Mouse (Mus musculus) CH12.LX (cell line): ENCODE data around the gene Ttc3. TPM values are rescaled to one million over a fixed set of nuclear protein-coding genes. Genes with fewer than 3 reads are reported as not detected.

ENCODE experiments used
- DNase-seq: peaks from one replicate; pipeline ENCODE4 v3.0.0-alpha.2; 2013; ENCODE audit errors: extremely low read depth
- H3K27ac ChIP-seq: 2 replicates; pipeline ENCODE4 v1.5.1; 2012; ENCODE audit warnings: low read depth, mild to moderate bottlenecking, control low read depth, moderate library complexity; ENCODE audit not compliant: insufficient read depth
- H3K27me3 ChIP-seq: replicated peaks from 2 replicates; pipeline ENCODE3; 2012; ENCODE audit warnings: inconsistent platforms
- H3K36me3 ChIP-seq, 2 experiments: replicated peaks in 1 of 2; 2 replicates each; pipeline versions ENCODE3 to v1.6.1; 2012; ENCODE audit warnings: inconsistent platforms in 1 of 2, low read length in 1 of 2, mild to moderate bottlenecking in 1 of 2, mixed read lengths in 1 of 2, moderate library complexity in 1 of 2; ENCODE audit not compliant: control insufficient read depth in 1 of 2, insufficient read depth in 1 of 2
- H3K4me1 ChIP-seq, 2 experiments: 2 replicates each; pipeline ENCODE4 v1.6.1; 2012; ENCODE audit warnings: inconsistent platforms in 1 of 2, moderate library complexity in 1 of 2; ENCODE audit not compliant: insufficient read depth in 2 of 2, control insufficient read depth in 1 of 2
- H3K4me2 ChIP-seq: 2 replicates; pipeline ENCODE4 v1.6.1; 2012; ENCODE audit warnings: low read depth, mild to moderate bottlenecking, control low read depth; ENCODE audit not compliant: poor library complexity, insufficient read depth, severe bottlenecking
- H3K4me3 ChIP-seq, 3 experiments: fragments of 150-350 bp in 1 of 3; sonication (generic) in 1 of 3; replicated peaks in 1 of 3; 2 replicates each; pipeline versions ENCODE3 to v1.5.1; 2011 to 2012; ENCODE audit warnings: low read depth in 2 of 3, low read length in 2 of 3, mild to moderate bottlenecking in 2 of 3, moderate library complexity in 2 of 3, control low read depth in 1 of 3, improper control_type of control experiment in 1 of 3, inconsistent platforms in 1 of 3, mixed read lengths in 1 of 3; ENCODE audit not compliant: poor library complexity in 1 of 3
- H3K79me2 ChIP-seq: replicated peaks from 2 replicates; pipeline ENCODE4 v1.6.1; 2012; ENCODE audit warnings: mild to moderate bottlenecking, moderate library complexity; ENCODE audit not compliant: control insufficient read depth, poor library complexity, insufficient read depth, severe bottlenecking; ENCODE audit errors: extremely low read depth
- H3K9ac ChIP-seq: 2 replicates; pipeline ENCODE4 v1.6.1; 2012; ENCODE audit warnings: low read depth, mild to moderate bottlenecking, control low read depth, moderate library complexity; ENCODE audit not compliant: insufficient read depth
- H3K9me3 ChIP-seq: replicated peaks from 2 replicates; pipeline ENCODE3; 2012; ENCODE audit warnings: low read length, inconsistent platforms, mixed read lengths
- E2F4 ChIP-seq: IDR thresholded peaks from 2 replicates; pipeline ENCODE4 v1.6.1; 2011; ENCODE audit warnings: low read depth, low read length, improper control_type of control experiment; ENCODE audit not compliant: insufficient replicate concordance
- ELF1 ChIP-seq: IDR thresholded peaks from 2 replicates; pipeline ENCODE4 v1.6.1; 2014; ENCODE audit warnings: low read depth, mild to moderate bottlenecking, inconsistent platforms, low read length, improper control_type of control experiment
- ETS1 ChIP-seq: conservative IDR thresholded peaks from 2 replicates; pipeline ENCODE4 v1.6.1; 2012; ENCODE audit warnings: low read depth, mild to moderate bottlenecking, inconsistent platforms, low read length, improper control_type of control experiment, moderate library complexity
- IRF4 ChIP-seq: IDR thresholded peaks from 2 replicates; pipeline ENCODE4 v1.6.1; 2014; ENCODE audit warnings: low read depth, mild to moderate bottlenecking, inconsistent platforms, low read length, improper control_type of control experiment
- JUND ChIP-seq: conservative IDR thresholded peaks from 2 replicates; pipeline ENCODE4 v1.6.1; 2011; ENCODE audit warnings: low read depth, low read length, improper control_type of control experiment
- MEF2A ChIP-seq: IDR thresholded peaks from 2 replicates; pipeline ENCODE4 v1.6.1; 2014; ENCODE audit warnings: low read depth, mild to moderate bottlenecking, inconsistent platforms, low read length, improper control_type of control experiment, borderline replicate concordance
- MXI1 ChIP-seq: IDR thresholded peaks from 2 replicates; pipeline ENCODE4 v1.6.1; 2011; ENCODE audit warnings: mild to moderate bottlenecking, low read depth, low read length, improper control_type of control experiment
- MYC ChIP-seq: IDR thresholded peaks from 2 replicates; pipeline ENCODE4 v1.6.1; 2011; ENCODE audit warnings: low read depth, mild to moderate bottlenecking, improper control_type of control experiment, low read length
- POLR2A ChIP-seq: IDR thresholded peaks from 2 replicates; pipeline ENCODE4 v1.6.1; 2011; ENCODE audit warnings: low read depth, mild to moderate bottlenecking, improper control_type of control experiment, low read length
- POLR2AphosphoS2 ChIP-seq: IDR thresholded peaks from 2 replicates; pipeline ENCODE4 v1.6.1; 2011; ENCODE audit warnings: low read depth, low read length, improper control_type of control experiment
- TCF12 ChIP-seq: IDR thresholded peaks from 2 replicates; pipeline ENCODE4 v1.6.1; 2014; ENCODE audit warnings: low read depth, mild to moderate bottlenecking, inconsistent platforms, low read length, improper control_type of control experiment
- USF1 ChIP-seq: IDR thresholded peaks from 2 replicates; pipeline ENCODE4 v1.6.1; 2014; ENCODE audit warnings: low read depth, mild to moderate bottlenecking, inconsistent platforms, low read length, improper control_type of control experiment
- ZC3H11A ChIP-seq: IDR thresholded peaks from 2 replicates; pipeline ENCODE4 v1.6.1; 2012; ENCODE audit warnings: low read depth, mild to moderate bottlenecking, inconsistent platforms, low read length, improper control_type of control experiment
- ZKSCAN1 ChIP-seq: IDR thresholded peaks from 2 replicates; pipeline ENCODE4 v1.6.1; 2012; ENCODE audit warnings: low read depth, inconsistent platforms, low read length, improper control_type of control experiment, borderline replicate concordance
- ZMIZ1 ChIP-seq: IDR thresholded peaks from 2 replicates; pipeline ENCODE4 v1.6.1; 2012; ENCODE audit warnings: low read depth, mild to moderate bottlenecking, inconsistent platforms, low read length, improper control_type of control experiment
- dilution Hi-C: fragments of 300-500 bp; cut with MboI; formaldehyde crosslinking; loops from 2 replicates; pipeline ENCODE4 v1.14.3; 2020; ENCODE audit warnings: low sequenced_read_pairs; ENCODE audit not compliant: extremely low pct_unique_long_range_greater_than_20kb, extremely low pct_ligation_motif_present
- in situ Hi-C: fragments of 300-500 bp; cut with MboI; formaldehyde crosslinking; loops from 3 replicates; pipeline ENCODE4 v1.14.3; 2019; ENCODE audit warnings: low sequenced_read_pairs, low pct_ligation_motif_present, low pct_unique_long_range_greater_than_20kb, mixed read lengths
- polyA plus RNA-seq: library from polyadenylated mRNA; unstranded; fragments of >175 nt; gene quantifications from 2 replicates; pipeline ENCODE4 v1.2.1, GENCODE M21; 2012; ENCODE audit warnings: low read depth; ENCODE audit not compliant: insufficient read length
- total RNA-seq, 2 experiments: library from RNA; depleted of rRNA; stranded (reverse); fragments of 300-350 nt in 1 of 2; fragments of >200 nt in 1 of 2; gene quantifications; 2 replicates each; pipeline ENCODE4 v1.2.3; 2012 to 2014

The Ttc3 gene
- total and polyA plus RNA-seq, 3 experiments: 59.0 to 74.5 (median 73.4) TPM

GRCm38 (mm10) chr16:94467337-94468055 is 97.1 kb downstream of the Ttc3 start:
- no peaks in the 10 kb centered on the region for H3K4me1 ChIP-seq
- no peaks in the 10 kb centered on the region for H3K27me3 ChIP-seq
- no peaks in the 10 kb centered on the region for H3K79me2 ChIP-seq
- dilution Hi-C loops: no loop called here
- in situ Hi-C loops: no loop called here
- H3K27ac ChIP-seq: no peak overlapping the region
- no peaks in the 10 kb centered on the region for H3K9me3 ChIP-seq
- TF ChIP-seq E2F4: no peak
- no peak for TF ChIP-seq JUND
- TF ChIP-seq USF1: no peak
- no peak for TF ChIP-seq IRF4
- TF ChIP-seq ETS1: no peak
- TF ChIP-seq, all 38 proteins: peak for 0
- Histone ChIP-seq H3K4me2 (no peak overlapping the region), H3K4me3 (no peak overlapping the region), H3K9ac (no peak overlapping the region), H3K36me3 (peaks cover 50 to 91% of the 10 kb centered on the region in 2 experiments)
- no peak for DNase-seq

- dilution Hi-C loops: no loop called here
- no peak overlapping the region for H3K27ac ChIP-seq
- no peak overlapping the region for H3K9ac ChIP-seq
- peaks cover 49 to 92% of the 10 kb centered on the region in 2 experiments for H3K36me3 ChIP-seq
- TF ChIP-seq MEF2A (no peak), ZKSCAN1 (no peak), USF1 (no peak), ETS1 (no peak), POLR2AphosphoS2 (no peak), ELF1 (no peak), ZMIZ1 (no peak), MYC (no peak), ZC3H11A (no peak), MXI1 (no peak), POLR2A (no peak), TCF12 (no peak), E2F4 (no peak)
- H3K79me2 ChIP-seq: no peaks in the 10 kb centered on the region
- H3K4me2 ChIP-seq: no peak overlapping the region
- no peaks in the 10 kb centered on the region for H3K9me3 ChIP-seq
- in situ Hi-C loops: no loop called here
- no peak for DNase-seq
- H3K4me3 ChIP-seq: no peak overlapping the region
- no peaks in the 10 kb centered on the region for H3K4me1 ChIP-seq
- H3K27me3 ChIP-seq: no peaks in the 10 kb centered on the region
These were observed 98.0 kb downstream of the Ttc3 start for GRCm38 (mm10) chr16:94468391-94468790.
